Mouse (Mus musculus) brown adipose tissue, adult 24 weeks (tissue): ENCODE data around the gene Gng5. TPM values are rescaled to one million over a fixed set of nuclear protein-coding genes. Genes with fewer than 3 reads are reported as not detected.
A peak's percentile ranks its signal among the peaks of the same experiment; 100 is the strongest.

Experiments
- H3K27ac ChIP-seq: fragments of 200-500 bp; replicated peaks from 2 replicates; pipeline ENCODE4 v1.5.1; 2012; ENCODE audit warnings: low read depth, mild to moderate bottlenecking, low read length
- H3K4me1 ChIP-seq: fragments of 200-500 bp; 2 replicates; pipeline ENCODE4 v1.6.1; 2012; ENCODE audit warnings: low read length, mixed read lengths; ENCODE audit not compliant: control insufficient read depth, insufficient read depth, insufficient read length
- H3K4me3 ChIP-seq: fragments of 200-500 bp; 2 replicates; pipeline ENCODE4 v1.5.1; 2012; ENCODE audit warnings: low read depth, mild to moderate bottlenecking, low read length, moderate library complexity; ENCODE audit not compliant: insufficient read depth
- polyA plus RNA-seq: library from polyadenylated mRNA; stranded (reverse); fragments of >200 nt; gene quantifications from 2 replicates; pipeline ENCODE4 v1.2.4, GENCODE M21; 2012; ENCODE audit not compliant: missing spikeins, insufficient read depth, insufficient read length

The Gng5 gene
- polyA plus RNA-seq, 1 experiment, result 398 TPM

DNA sequence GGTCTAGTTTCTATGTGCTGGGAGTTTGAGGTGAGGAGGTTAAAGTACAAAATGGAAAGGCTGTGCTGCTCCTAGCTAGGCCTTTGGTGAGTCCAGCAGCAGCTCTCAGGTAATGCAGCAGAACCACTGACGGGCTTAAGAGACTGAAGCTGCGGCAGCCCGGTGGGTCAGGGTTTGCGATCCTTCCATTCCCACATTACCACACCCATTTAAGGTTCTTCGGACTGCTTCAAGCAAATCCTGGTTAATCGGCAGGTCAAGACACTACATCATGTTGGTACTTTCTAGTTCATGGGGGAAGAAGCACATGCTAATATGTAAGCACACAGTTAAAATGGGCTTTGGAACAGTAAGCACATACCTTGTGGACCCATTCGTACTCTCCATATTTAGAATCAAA is 7.1 kb downstream of the Gng5 start:
- no peak overlapping the region for H3K4me3 ChIP-seq
- peaks cover 6% of the 10 kb centered on the region for H3K4me1 ChIP-seq

DNA sequence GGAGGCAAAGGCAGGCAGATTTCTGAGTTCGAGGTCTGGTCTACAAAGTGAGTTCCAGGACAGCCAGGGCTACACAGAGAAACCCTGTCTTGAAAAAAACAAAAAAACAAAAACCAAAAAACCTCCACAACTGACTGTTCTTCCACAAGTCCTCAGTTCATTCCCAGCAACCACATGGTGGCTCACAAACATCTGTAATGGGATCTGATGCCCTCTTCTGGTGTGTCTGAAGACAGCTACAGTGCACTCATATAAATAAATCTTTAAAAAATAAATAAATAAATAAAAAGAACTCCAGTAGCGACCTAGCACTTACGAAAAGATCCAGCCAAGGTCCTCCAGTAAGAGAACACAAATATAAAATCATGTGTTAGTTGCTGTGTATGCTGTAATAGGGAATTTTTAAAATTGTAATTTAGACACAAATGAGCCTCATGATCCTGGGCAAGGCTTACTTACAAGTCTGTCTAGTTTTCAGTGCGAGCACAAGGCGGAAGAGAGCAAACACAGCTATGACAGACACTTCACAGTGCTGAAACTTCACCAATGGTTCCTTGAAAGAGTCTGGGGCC is 20.7 kb downstream of the Gng5 start:
- Histone ChIP-seq H3K27ac (no peak overlapping the region), H3K4me3 (peak overlapping the region; percentile 83), H3K4me1 (no peaks in the 10 kb centered on the region)

More for the DNA sequence above, 7.1 kb downstream of the Gng5 start:
- no peak overlapping the region for H3K27ac ChIP-seq

GRCm38 (mm10) chr3:146520798-146521651 is 21.4 kb downstream of the Gng5 start, which contains the start of gene Rpf1:
Rpf1 (minus strand) TSS chr3:146521429.
- peak within 1 kb of the TSS; percentile 90 for H3K27ac ChIP-seq
- H3K4me3 ChIP-seq, result peak within 1 kb of the TSS; percentile 98
- no peaks in the 10 kb centered on the region for H3K4me1 ChIP-seq

GRCm38 (mm10) chr3:146521652-146522020 is 22.0 kb downstream of the Gng5 start:
- Histone ChIP-seq H3K4me3 (peak overlapping the region; percentile 98), H3K4me1 (no peaks in the 10 kb centered on the region), H3K27ac (peak overlapping the region; percentile 83)

DNA sequence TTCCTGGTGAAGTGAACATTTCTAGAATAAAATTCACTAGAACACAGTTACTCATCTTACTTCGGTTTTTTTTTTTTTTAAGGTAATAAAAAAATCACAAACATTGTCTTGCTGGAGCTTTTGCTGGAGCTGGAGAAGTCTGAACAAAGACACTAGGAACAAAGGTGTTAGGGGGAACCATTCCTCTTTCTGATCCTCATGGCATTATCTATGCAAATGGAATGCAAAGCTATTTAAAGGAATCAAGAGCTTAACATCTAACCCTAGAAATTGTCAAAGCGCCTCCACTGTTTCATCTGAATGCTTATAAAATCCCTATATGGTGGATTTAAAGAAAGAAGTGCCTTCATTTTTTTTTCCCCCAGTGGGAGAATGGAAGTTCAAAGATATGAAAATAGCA is 28.7 kb downstream of the Gng5 start:
- H3K4me1 ChIP-seq, result no peaks in the 10 kb centered on the region
- no peak overlapping the region for H3K4me3 ChIP-seq
- H3K27ac ChIP-seq, result no peak overlapping the region

- Histone ChIP-seq H3K4me1 (no peaks in the 10 kb centered on the region), H3K27ac (no peak overlapping the region), H3K4me3 (no peak overlapping the region)
Observed at GRCm38 (mm10) chr3:146534986-146535385, 35.4 kb downstream of the Gng5 start.

GRCm38 (mm10) chr3:146540521-146541273 is 41.1 kb downstream of the Gng5 start:
- H3K27ac ChIP-seq, result no peak overlapping the region
- no peak overlapping the region for H3K4me3 ChIP-seq
- no peaks in the 10 kb centered on the region for H3K4me1 ChIP-seq

- Histone ChIP-seq H3K4me3 (no peak overlapping the region), H3K4me1 (no peaks in the 10 kb centered on the region), H3K27ac (no peak overlapping the region)
Observed at GRCm38 (mm10) chr3:146543632-146544031, 44.0 kb downstream of the Gng5 start.

DNA sequence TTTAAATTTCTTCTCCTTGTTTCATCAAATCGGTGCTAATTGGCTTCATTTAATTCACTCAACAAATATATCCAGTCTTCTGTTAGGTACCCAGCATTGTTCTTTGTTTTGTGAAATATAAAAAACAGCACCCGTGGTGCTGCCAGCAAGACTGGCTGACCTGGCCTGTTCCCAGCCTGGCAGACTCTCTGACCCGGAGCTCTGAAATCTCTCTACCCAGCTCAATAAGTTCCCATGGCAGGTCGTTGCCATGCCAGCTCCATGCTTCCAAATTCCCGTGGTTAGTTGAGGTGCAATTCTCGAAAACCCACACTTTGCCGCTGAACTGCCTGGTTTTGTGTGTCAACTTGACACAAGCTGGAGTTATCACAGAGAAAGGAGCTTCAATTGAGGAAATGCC is 55.2 kb downstream of the Gng5 start:
- no peak overlapping the region for H3K4me3 ChIP-seq
- H3K27ac ChIP-seq, result no peak overlapping the region
- no peaks in the 10 kb centered on the region for H3K4me1 ChIP-seq

Other genes with a start within 250 kb of the Gng5 start
- 4.0 and 8.6 TPM in 2 replicates for gene Ssx2ip, start 95.2 kb upstream of the Gng5 start, polyA plus RNA-seq
- 4.9 and 5.0 TPM in 2 replicates for gene Ctbs, start 50.0 kb upstream of the Gng5 start, polyA plus RNA-seq
- gene Spata1, start 54 bp upstream of the Gng5 start, polyA plus RNA-seq, result 3.4 and 6.4 TPM in 2 replicates
- 15.7 and 25.5 TPM in 2 replicates for gene Rpf1, start 21.6 kb downstream of the Gng5 start, polyA plus RNA-seq
- gene Uox, start 70.6 kb downstream of the Gng5 start, polyA plus RNA-seq, result 1.4 TPM in 1 of 2 replicates, not detected in the other
- not detected in 2 replicates for gene Dnase2b, start 115.8 kb downstream of the Gng5 start, polyA plus RNA-seq
- not detected in 2 replicates for gene 4930503B20Rik, start 151.5 kb downstream of the Gng5 start, polyA plus RNA-seq
- gene Samd13, start 185.8 kb downstream of the Gng5 start, polyA plus RNA-seq, result not detected in 2 replicates